Mouse (Mus musculus) NIH3T3 (cell line): ENCODE data around the gene Polr2j.

ENCODE experiments used
- DNase-seq: peaks from one replicate; pipeline ENCODE4 v3.0.0-alpha.2; 2012; ENCODE audit warnings: low read depth

The Polr2j gene

GRCm38 (mm10) chr5:136115891-136116783 is at the start of gene Polr2j:
Gene Polr2j, plus strand, starts transcription at chr5:136116631.
- peak; percentile 99 for DNase-seq

GRCm38 (mm10) chr5:136069411-136069810 is 47.0 kb upstream of the Polr2j start:
- no peak for DNase-seq

- DNase-seq: no peak
These were observed 43.4 kb upstream of the Polr2j start for GRCm38 (mm10) chr5:136073051-136073450.

GRCm38 (mm10) chr5:136073526-136073925 is 42.9 kb upstream of the Polr2j start:
- no peak for DNase-seq

- no peak for DNase-seq
These were observed 41.4 kb upstream of the Polr2j start for GRCm38 (mm10) chr5:136075076-136075475.

GRCm38 (mm10) chr5:136076284-136076683 is 40.1 kb upstream of the Polr2j start:
- DNase-seq: peak; percentile 57

GRCm38 (mm10) chr5:136077001-136077550 is 39.4 kb upstream of the Polr2j start:
- no peak for DNase-seq

GRCm38 (mm10) chr5:136078136-136078535 is 38.3 kb upstream of the Polr2j start:
- no peak for DNase-seq

- peak; percentile 33 for DNase-seq
These were observed 34.1 kb upstream of the Polr2j start for GRCm38 (mm10) chr5:136082345-136082744.

GRCm38 (mm10) chr5:136083669-136084107 is 32.7 kb upstream of the Polr2j start, which contains the start of gene Rasa4:
Gene Rasa4, plus strand, starts transcription at chr5:136083916.
- peak; percentile 98 for DNase-seq

GRCm38 (mm10) chr5:136084144-136084881 is 32.1 kb upstream of the Polr2j start:
- DNase-seq: peak; percentile 64

- DNase-seq: peak; percentile 70
These were observed 31.4 kb upstream of the Polr2j start for GRCm38 (mm10) chr5:136084891-136085651.

GRCm38 (mm10) chr5:136086290-136086689 is 30.1 kb upstream of the Polr2j start:
- DNase-seq: no peak

GRCm38 (mm10) chr5:136088821-136089575 is 27.4 kb upstream of the Polr2j start:
- DNase-seq: no peak

GRCm38 (mm10) chr5:136091927-136092326 is 24.5 kb upstream of the Polr2j start:
- DNase-seq: no peak

- DNase-seq: peak; percentile 95
These were observed 22.0 kb upstream of the Polr2j start for GRCm38 (mm10) chr5:136094249-136095010.

- DNase-seq: no peak
These were observed 21.3 kb upstream of the Polr2j start for GRCm38 (mm10) chr5:136095089-136095488.

- no peak for DNase-seq
These were observed 17.9 kb upstream of the Polr2j start for GRCm38 (mm10) chr5:136098536-136098935.

- no peak for DNase-seq
These were observed 14.2 kb upstream of the Polr2j start for GRCm38 (mm10) chr5:136102099-136102820.

- DNase-seq: peak; percentile 62
These were observed 11.9 kb upstream of the Polr2j start for GRCm38 (mm10) chr5:136104511-136104910.
